Mouse (Mus musculus) ES-Bruce4 (cell line): Measurements from ENCODE around the gene Tiam1.

Experiments used
- CTCF ChIP-seq: IDR thresholded peaks from one replicate; pipeline ENCODE4 v1.8.1; 2011; ENCODE audit warnings: low read depth, low read length
- EP300 ChIP-seq: IDR thresholded peaks from 2 replicates; pipeline ENCODE4 v1.6.1; 2011; ENCODE audit warnings: low read depth, low read length; ENCODE audit not compliant: insufficient read depth

DNA sequence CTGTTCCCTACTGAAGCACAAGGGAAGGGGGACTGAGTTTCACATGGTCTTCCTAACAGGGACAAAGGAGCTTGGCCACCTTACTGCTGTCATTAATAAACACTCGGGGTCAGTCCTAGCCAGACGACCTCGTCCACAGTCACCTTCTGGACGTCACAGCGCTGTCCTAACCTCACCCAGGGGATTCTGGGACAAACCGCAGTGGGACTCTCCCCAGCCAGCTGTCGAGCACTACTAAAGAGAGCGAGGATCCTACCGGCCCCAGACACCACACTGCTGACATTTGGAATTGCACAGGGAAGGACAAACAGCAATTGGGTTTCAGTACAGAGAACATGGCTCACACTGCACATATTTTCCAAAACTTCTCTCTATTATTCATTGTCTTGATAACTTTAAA, 292.2 kb downstream of the Tiam1 start:
- TF ChIP-seq CTCF: no peak
- TF ChIP-seq EP300: no peak
